Mouse (Mus musculus) left cerebral cortex, adult 18-20 months (tissue): Measurements from ENCODE around the gene Hk1. TPM values are rescaled to one million over a fixed set of nuclear protein-coding genes. Genes with fewer than 3 reads are reported as not detected.
"Not testable (repeated sequence)": the region's sequence is repeated elsewhere in the genome, so short reads cannot be mapped to it uniquely, and the experiment has no call there.

Experiments
- DNase-seq, 2 experiments: peaks; one replicate each; pipeline ENCODE4 v3.0.0; 2021 to 2022; ENCODE audit warnings: low spot score in 2 of 2, mixed read lengths in 1 of 2
- total RNA-seq, 2 experiments: library from RNA; stranded (reverse); gene quantifications; 2 replicates each; pipeline ENCODE4 v1.2.3; 2021

The Hk1 gene
- total RNA-seq, 2 experiments from 2014 or later, result 311 to 318 TPM

- DNase-seq, result not testable (repeated sequence)
Observed at GRCm38 (mm10) chr10:62322821-62323220, 56.9 kb downstream of the Hk1 start.

GRCm38 (mm10) chr10:62321457-62321856 is 58.3 kb downstream of the Hk1 start:
- no peak for DNase-seq

GRCm38 (mm10) chr10:62320402-62320978 is 59.2 kb downstream of the Hk1 start:
- peak in 1 of 2 experiments; percentile 27 for DNase-seq

- DNase-seq, result no peak
Observed at GRCm38 (mm10) chr10:62319154-62319553, 60.6 kb downstream of the Hk1 start.

GRCm38 (mm10) chr10:62316467-62316866 is 63.2 kb downstream of the Hk1 start:
- DNase-seq, result no peak

GRCm38 (mm10) chr10:62313885-62314424 is 65.8 kb downstream of the Hk1 start:
- no peak for DNase-seq

- DNase-seq, result no peak
Observed at GRCm38 (mm10) chr10:62313140-62313539, 66.6 kb downstream of the Hk1 start.

- DNase-seq, result no peak
Observed at GRCm38 (mm10) chr10:62311464-62311863, 68.2 kb downstream of the Hk1 start.

- no peak for DNase-seq
Observed at GRCm38 (mm10) chr10:62310259-62311039, 69.3 kb downstream of the Hk1 start.

GRCm38 (mm10) chr10:62309593-62309992 is 70.1 kb downstream of the Hk1 start:
- no peak for DNase-seq

GRCm38 (mm10) chr10:62308896-62309491 is 70.7 kb downstream of the Hk1 start:
- DNase-seq, result no peak

GRCm38 (mm10) chr10:62306483-62306882 is 73.2 kb downstream of the Hk1 start:
- DNase-seq, result no peak

GRCm38 (mm10) chr10:62305090-62305489 is 74.6 kb downstream of the Hk1 start:
- DNase-seq, result no peak

GRCm38 (mm10) chr10:62300006-62300827 is 79.5 kb downstream of the Hk1 start:
- peak; percentile 50 to 59 for DNase-seq

GRCm38 (mm10) chr10:62296086-62296872 is 83.4 kb downstream of the Hk1 start:
- no peak for DNase-seq

GRCm38 (mm10) chr10:62294112-62294511 is 85.6 kb downstream of the Hk1 start:
- DNase-seq, result peak; percentile 39 to 45

- DNase-seq, result no peak
Observed at GRCm38 (mm10) chr10:62287460-62288124, 92.1 kb downstream of the Hk1 start.

GRCm38 (mm10) chr10:62283206-62283792 is 96.4 kb downstream of the Hk1 start:
- DNase-seq, result no peak

GRCm38 (mm10) chr10:62282782-62283181 is 96.9 kb downstream of the Hk1 start:
- DNase-seq, result peak in 1 of 2 experiments; percentile 39
